11 mouse cellular contexts compared by ENCODE assay signal in genomic region chr6:39286732-39287083, GRCm38 (mm10).
DNase-seq lines count a peak whose midpoint lies in the region; ATAC-seq and TF ChIP-seq lines count a peak whose summit lies in the region.
"Had no signal": no experiment of that assay in that cellular context is flagged by ENCODE, and none has a peak within 500 bp of the region (broad histone marks: within the 10 kb centered on the region; RNA-seq: fewer than 3 reads in every experiment).

No protein-coding gene starts in this region.

- H3K4me3 ChIP-seq in heart, embryonic 15.5 days = no peak overlapping the region
- no peak overlapping the region for H3K4me3 ChIP-seq in heart, adult 2 months
- no peak overlapping the region for H3K4me3 ChIP-seq in ES-Bruce4 (ENCODE audit: low read depth, low read length)
- H3K4me3 ChIP-seq in embryonic facial prominence, embryonic 14.5 days (ENCODE audit: low read depth, low read length) = no peak overlapping the region
- H3K4me3 ChIP-seq: layer of hippocampus, adult 2 months had no signal

- H3K4me1 ChIP-seq in heart, embryonic 15.5 days (replicated peaks) = peaks cover 23% of the 10 kb centered on the region
- H3K4me1 ChIP-seq in heart, adult 2 months (ENCODE audit: control insufficient read depth, insufficient read depth, low read length) = peaks cover 8% of the 10 kb centered on the region
- H3K4me1 ChIP-seq in ES-Bruce4 (ENCODE audit: control insufficient read depth, insufficient read depth, low read length) = no peaks in the 10 kb centered on the region
- H3K4me1 ChIP-seq in embryonic facial prominence, embryonic 14.5 days (ENCODE audit: control insufficient read depth, insufficient read depth, low read length) = peaks cover 5% of the 10 kb centered on the region

- no peak for TF ChIP-seq POLR2A in heart, adult 2 months (IDR thresholded peaks at IDR 0.05; ENCODE audit: insufficient read depth, low read depth, low read length)
- TF ChIP-seq POLR2A in ES-Bruce4 (IDR thresholded peaks at IDR 0.05; ENCODE audit: insufficient read depth, low read length) = no peak

- 29% methylated on average over 5 of the region's 5 CpGs for WGBS in heart, embryonic 15.5 days
- 53% methylated on average over 5 of the region's 5 CpGs for WGBS in heart, adult 2 months
- 12% methylated on average over 5 of the region's 5 CpGs for WGBS in embryonic facial prominence, embryonic 14.5 days

- H3K9ac ChIP-seq in heart, embryonic 15.5 days = no peak overlapping the region
- H3K9ac ChIP-seq in heart, adult 2 months (ENCODE audit: low read depth, low read length) = no peak overlapping the region
- H3K9ac ChIP-seq in ES-Bruce4 (ENCODE audit: low read depth, poor library complexity, severe bottlenecking) = no peak overlapping the region
- H3K9ac ChIP-seq in embryonic facial prominence, embryonic 14.5 days (ENCODE audit: low read depth, low read length) = no peak overlapping the region

- no peaks in the 10 kb centered on the region; the same call in 1 of the 2 replicates for H3K36me3 ChIP-seq in heart, embryonic 15.5 days
- no peaks in the 10 kb centered on the region; the same call in 1 of the 2 replicates for H3K36me3 ChIP-seq in heart, adult 2 months (ENCODE audit: control insufficient read depth, insufficient read depth, low read length)
- H3K36me3 ChIP-seq in ES-Bruce4 (ENCODE audit: control insufficient read depth, insufficient read depth, low read length, poor library complexity, severe bottlenecking) = no peaks in the 10 kb centered on the region
- no peaks in the 10 kb centered on the region for H3K36me3 ChIP-seq in embryonic facial prominence, embryonic 14.5 days (ENCODE audit: control insufficient read depth, insufficient read depth, low read length)

- no peak for DNase-seq in heart, adult 2 months
- DNase-seq in embryonic facial prominence, embryonic 14.5 days (ENCODE audit: low spot score) = peak; percentile 54
- DNase-seq in mesoderm, embryonic 11.5 days (ENCODE audit: low read depth, low spot score) = peak; percentile 16
- no peak for DNase-seq in adipocyte (ENCODE audit: low spot score)
- no peak for DNase-seq in adrenal gland, adult (ENCODE audit: inconsistent age in 2 of 2, low spot score in 1 of 2)
- no peak for DNase-seq in right cerebral cortex, adult 2 months (ENCODE audit: low spot score in 2 of 2)
- DNase-seq: lung, adult 2 months had no signal

- TF ChIP-seq EP300 in heart, adult 2 months (IDR thresholded peaks at IDR 0.05; ENCODE audit: insufficient read depth, low read depth, low read length) = no peak
- TF ChIP-seq EP300 in ES-Bruce4 (IDR thresholded peaks at IDR 0.05; ENCODE audit: insufficient read depth, low read depth, low read length) = no peak

- H3K4me2 ChIP-seq in heart, embryonic 15.5 days = no peak overlapping the region
- H3K4me2 ChIP-seq in embryonic facial prominence, embryonic 14.5 days (ENCODE audit: low read depth, low read length) = no peak overlapping the region

- H3K27ac ChIP-seq in heart, embryonic 15.5 days = peak overlapping the region; percentile 41; the same call in 1 of the 2 replicates
- H3K27ac ChIP-seq in heart, adult 2 months = no peak overlapping the region
- 0 out of 2 replicates have a peak overlapping the region, but pooled peaks have one; percentile 5 for H3K27ac ChIP-seq in ES-Bruce4 (ENCODE audit: insufficient read depth, low read length)
- H3K27ac ChIP-seq in embryonic facial prominence, embryonic 14.5 days (replicated peaks; ENCODE audit: low read depth, low read length) = 0 out of 2 replicates have a peak overlapping the region, but pooled peaks have one; percentile 46
- H3K27ac ChIP-seq: layer of hippocampus, adult 2 months had no signal

- H3K79me2 ChIP-seq in heart, adult 2 months (replicated peaks; ENCODE audit: control insufficient read depth, insufficient read depth, low read length) = no peaks in the 10 kb centered on the region

- H3K9me3 ChIP-seq in heart, embryonic 15.5 days (replicated peaks) = no peaks in the 10 kb centered on the region
- no peaks in the 10 kb centered on the region for H3K9me3 ChIP-seq in ES-Bruce4 (replicated peaks; ENCODE audit: control insufficient read depth, insufficient read depth, low read length, poor library complexity, severe bottlenecking)
- H3K9me3 ChIP-seq in embryonic facial prominence, embryonic 14.5 days (ENCODE audit: control insufficient read depth, low read length) = no peaks in the 10 kb centered on the region

- no peaks in the 10 kb centered on the region for H3K27me3 ChIP-seq in heart, embryonic 15.5 days
- no peaks in the 10 kb centered on the region for H3K27me3 ChIP-seq in heart, adult 2 months (ENCODE audit: control insufficient read depth, insufficient read depth, low read length)
- no peaks in the 10 kb centered on the region for H3K27me3 ChIP-seq in ES-Bruce4 (ENCODE audit: control insufficient read depth, insufficient read depth, low read length, poor library complexity, severe bottlenecking)
- H3K27me3 ChIP-seq in embryonic facial prominence, embryonic 14.5 days (replicated peaks; ENCODE audit: control insufficient read depth, insufficient read depth, low read length) = no peaks in the 10 kb centered on the region

- no peak for ATAC-seq in heart, embryonic 15.5 days (replicated peaks; ENCODE audit: insufficient number of reproducible peaks, insufficient read depth, low FRiP score, low read depth)
- peak; percentile 85 for ATAC-seq in embryonic facial prominence, embryonic 14.5 days (ENCODE audit: low read depth)
- ATAC-seq: forebrain, embryonic 14.5 days had no signal

- no peak for TF ChIP-seq CTCF in heart, adult 2 months (IDR thresholded peaks at IDR 0.05)
- TF ChIP-seq CTCF in ES-Bruce4 (IDR thresholded peaks at IDR 0.05; ENCODE audit: low read depth, low read length) = no peak

- intact Hi-C loops in heart, adult 2 months (cut with DNase I) = no loop called here

Comparison
In these comparisons a context has a peak if more than half of its experiments do, and no peak if none do; other contexts are left out.
1. DNase-seq: peak in embryonic facial prominence, embryonic 14.5 days (single experiment) and mesoderm, embryonic 11.5 days (single experiment); none in heart, adult 2 months (0 of 2), adipocyte (single experiment), adrenal gland, adult (0 of 2) and right cerebral cortex, adult 2 months (0 of 2).